Mouse (Mus musculus): ENCODE data around the gene Atp6v1g3. TPM values are rescaled to one million over a fixed set of nuclear protein-coding genes. Genes with fewer than 3 reads are reported as not detected.

Atp6v1g3 gene
- total and polyA plus RNA-seq, 2 experiments from 2014 or later, result not detected

DNA sequence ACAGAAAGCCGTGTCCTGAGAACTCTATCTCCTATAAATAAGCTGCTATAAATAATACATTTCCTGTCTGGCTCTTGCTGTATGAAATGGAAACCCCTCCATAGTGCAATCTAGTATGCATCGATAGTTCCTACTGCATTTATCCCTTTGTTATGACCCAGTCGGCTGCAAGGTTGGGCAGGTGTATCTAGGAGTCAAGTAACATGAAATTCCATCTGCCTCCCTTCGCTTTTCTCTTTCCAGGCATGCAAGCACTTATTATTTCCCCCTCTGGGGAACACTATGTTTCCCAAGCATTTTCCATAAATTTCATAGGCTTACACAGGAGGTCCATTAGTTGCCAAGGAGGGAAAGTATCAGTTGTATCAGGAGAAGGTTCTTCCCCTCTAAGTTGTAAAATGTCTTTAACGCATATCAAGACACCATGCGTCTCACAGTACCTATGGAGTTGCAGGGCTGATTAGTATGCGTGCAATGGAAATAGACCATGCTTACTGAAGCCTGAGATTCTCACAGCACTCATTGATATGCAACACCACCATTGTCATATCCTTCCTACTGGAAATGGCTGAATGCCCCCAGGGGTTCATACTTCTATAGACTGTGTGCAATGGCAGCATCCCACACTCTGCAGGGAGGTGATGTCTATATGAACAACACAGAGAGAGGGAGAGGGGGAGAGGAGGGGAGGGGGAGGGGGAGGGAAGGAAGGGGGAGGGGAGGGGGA is 26.9 kb upstream of the Atp6v1g3 start:
- H3K27me3 ChIP-seq (ENCODE audit: insufficient read depth, low read length), result no peaks in the 10 kb centered on the region
- H3K9ac ChIP-seq, result no peak overlapping the region
- no peak overlapping the region for H3K4me3 ChIP-seq (ENCODE audit: low read depth, low read length)
- no peak for TF ChIP-seq CTCF (IDR thresholded peaks at IDR 0.05; ENCODE audit: low read depth)
- no peaks in the 10 kb centered on the region for H3K9me3 ChIP-seq (ENCODE audit: low read length)
- no peaks in the 10 kb centered on the region for H3K36me3 ChIP-seq (ENCODE audit: insufficient read depth)
- no peak overlapping the region for H3K27ac ChIP-seq (ENCODE audit: low read depth, low read length)
- 78% methylated on average over 7 of the region's 7 CpGs for WGBS
- H3K4me1 ChIP-seq (ENCODE audit: insufficient read depth), result no peaks in the 10 kb centered on the region
- H3K4me2 ChIP-seq (ENCODE audit: low read depth), result no peak overlapping the region
- ATAC-seq (no peak), DNase-seq (no peak)

- H3K4me2 ChIP-seq (ENCODE audit: low read depth), result no peak overlapping the region
- no peak overlapping the region for H3K9ac ChIP-seq
- H3K36me3 ChIP-seq (ENCODE audit: insufficient read depth), result no peaks in the 10 kb centered on the region
- WGBS, result 92% methylated on average over 8 of the region's 8 CpGs
- DNase-seq, result no peak
- H3K27me3 ChIP-seq (ENCODE audit: insufficient read depth, low read length), result no peaks in the 10 kb centered on the region
- H3K9me3 ChIP-seq (ENCODE audit: low read length), result no peaks in the 10 kb centered on the region
- no peaks in the 10 kb centered on the region for H3K4me1 ChIP-seq (ENCODE audit: insufficient read depth)
- TF ChIP-seq CTCF (IDR thresholded peaks at IDR 0.05; ENCODE audit: low read depth), result no peak
- no peak for ATAC-seq
- no peak overlapping the region for H3K27ac ChIP-seq (ENCODE audit: low read depth, low read length)
- no peak overlapping the region for H3K4me3 ChIP-seq (ENCODE audit: low read depth, low read length)
Observed at GRCm38 (mm10) chr1:138247699-138248483, 25.6 kb upstream of the Atp6v1g3 start.

DNA sequence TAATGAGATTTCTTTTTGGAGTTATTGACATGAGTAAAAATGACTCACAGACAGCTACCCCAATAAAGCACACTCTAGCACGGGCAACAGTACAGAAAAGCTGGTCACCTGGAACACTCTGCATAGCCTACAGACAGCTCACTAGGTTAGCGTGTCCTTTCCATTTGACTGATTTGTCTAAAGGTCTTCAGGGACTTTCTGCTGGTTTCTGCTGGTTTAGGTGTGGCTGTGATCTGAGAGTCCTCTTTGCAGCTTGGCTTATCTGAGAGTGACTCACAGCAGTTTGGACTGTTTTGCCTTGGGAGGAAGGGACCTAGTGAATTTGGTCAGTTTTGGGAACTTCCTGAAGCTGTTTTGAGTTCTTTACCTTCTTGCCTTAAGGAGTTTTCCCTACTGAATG is 24.8 kb upstream of the Atp6v1g3 start:
- no peak for TF ChIP-seq CTCF (IDR thresholded peaks at IDR 0.05; ENCODE audit: low read depth)
- DNase-seq (no peak), ATAC-seq (no peak)
- Histone ChIP-seq H3K9ac (no peak overlapping the region), H3K4me1 (ENCODE audit: insufficient read depth) (no peaks in the 10 kb centered on the region), H3K9me3 (ENCODE audit: low read length) (no peaks in the 10 kb centered on the region), H3K27ac (ENCODE audit: low read depth, low read length) (no peak overlapping the region), H3K27me3 (ENCODE audit: insufficient read depth, low read length) (no peaks in the 10 kb centered on the region), H3K4me2 (ENCODE audit: low read depth) (no peak overlapping the region), H3K4me3 (ENCODE audit: low read depth, low read length) (no peak overlapping the region), H3K36me3 (ENCODE audit: insufficient read depth) (no peaks in the 10 kb centered on the region)
- WGBS, result 87% methylated on average over 2 of the region's 2 CpGs

DNA sequence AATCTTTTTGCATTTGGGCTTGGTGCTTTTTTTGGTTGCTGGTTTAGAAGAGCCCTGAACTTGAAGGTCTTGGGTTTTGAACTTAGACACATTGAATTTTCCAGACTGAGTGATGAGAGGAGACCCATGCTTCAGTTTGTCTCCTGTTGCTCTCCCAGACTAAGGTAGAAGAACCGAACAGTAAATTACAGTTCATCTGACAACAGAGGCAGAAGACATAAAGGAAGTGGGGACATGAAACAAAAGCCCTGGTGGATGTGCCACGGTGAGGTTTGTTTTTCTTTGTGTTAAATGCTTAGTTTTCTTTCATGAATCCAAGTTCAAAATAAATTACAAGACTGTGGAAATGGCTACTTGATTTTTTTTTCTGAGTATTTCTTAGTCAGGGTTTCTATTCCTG is 22.6 kb upstream of the Atp6v1g3 start:
- Histone ChIP-seq H3K9ac (no peak overlapping the region), H3K4me3 (ENCODE audit: low read depth, low read length) (no peak overlapping the region), H3K4me2 (ENCODE audit: low read depth) (no peak overlapping the region), H3K27me3 (ENCODE audit: insufficient read depth, low read length) (no peaks in the 10 kb centered on the region), H3K27ac (ENCODE audit: low read depth, low read length) (no peak overlapping the region), H3K9me3 (ENCODE audit: low read length) (no peaks in the 10 kb centered on the region), H3K4me1 (ENCODE audit: insufficient read depth) (no peaks in the 10 kb centered on the region), H3K36me3 (ENCODE audit: insufficient read depth) (no peaks in the 10 kb centered on the region)
- DNase-seq, result no peak
- TF ChIP-seq CTCF (IDR thresholded peaks at IDR 0.05; ENCODE audit: low read depth), result no peak
- WGBS, result 62% methylated on average over 2 of the region's 2 CpGs
- ATAC-seq, result no peak

GRCm38 (mm10) chr1:138256172-138256789 is 17.3 kb upstream of the Atp6v1g3 start:
- TF ChIP-seq CTCF (IDR thresholded peaks at IDR 0.05; ENCODE audit: low read depth), result no peak
- no peak overlapping the region for H3K27ac ChIP-seq (ENCODE audit: low read depth, low read length)
- ATAC-seq (no peak), DNase-seq (no peak)
- no peak overlapping the region for H3K4me3 ChIP-seq (ENCODE audit: low read depth, low read length)
- 82% methylated on average over 4 of the region's 4 CpGs for WGBS
- no peak overlapping the region for H3K9ac ChIP-seq
- no peaks in the 10 kb centered on the region for H3K36me3 ChIP-seq (ENCODE audit: insufficient read depth)
- no peak overlapping the region for H3K4me2 ChIP-seq (ENCODE audit: low read depth)
- no peaks in the 10 kb centered on the region for H3K4me1 ChIP-seq (ENCODE audit: insufficient read depth)
- no peaks in the 10 kb centered on the region for H3K9me3 ChIP-seq (ENCODE audit: low read length)
- no peaks in the 10 kb centered on the region for H3K27me3 ChIP-seq (ENCODE audit: insufficient read depth, low read length)

- H3K4me2 ChIP-seq (ENCODE audit: low read depth), result no peak overlapping the region
- ATAC-seq (no peak), DNase-seq (no peak)
- no peak overlapping the region for H3K9ac ChIP-seq
- H3K4me1 ChIP-seq (ENCODE audit: insufficient read depth), result no peaks in the 10 kb centered on the region
- H3K27ac ChIP-seq (ENCODE audit: low read depth, low read length), result no peak overlapping the region
- no peak overlapping the region for H3K4me3 ChIP-seq (ENCODE audit: low read depth, low read length)
- no peaks in the 10 kb centered on the region for H3K9me3 ChIP-seq (ENCODE audit: low read length)
- WGBS, result 81% methylated on average over 4 of the region's 4 CpGs
- no peaks in the 10 kb centered on the region for H3K36me3 ChIP-seq (ENCODE audit: insufficient read depth)
- TF ChIP-seq CTCF (IDR thresholded peaks at IDR 0.05; ENCODE audit: low read depth), result no peak
- H3K27me3 ChIP-seq (ENCODE audit: insufficient read depth, low read length), result no peaks in the 10 kb centered on the region
Observed at GRCm38 (mm10) chr1:138258758-138259157, 14.8 kb upstream of the Atp6v1g3 start.

DNA sequence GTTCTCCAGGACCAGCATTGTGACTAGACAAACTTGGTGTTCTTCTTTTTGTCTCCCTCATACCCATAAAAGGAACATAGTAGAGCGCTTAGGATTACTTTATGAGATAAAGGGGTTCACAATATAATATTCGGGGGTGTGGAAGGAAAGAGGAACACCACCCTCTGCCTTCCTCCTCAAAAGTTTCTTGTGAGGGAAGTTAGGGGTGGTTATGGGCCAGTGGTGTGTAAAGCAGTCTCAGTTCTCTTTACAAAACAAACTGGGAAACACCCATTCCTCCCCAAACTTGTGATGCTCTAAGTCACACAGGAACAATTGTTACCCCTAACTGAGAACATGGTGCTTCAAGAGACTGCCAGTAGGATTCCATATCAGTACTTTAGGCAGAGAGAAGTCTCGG is 12.0 kb upstream of the Atp6v1g3 start:
- Histone ChIP-seq H3K27me3 (ENCODE audit: insufficient read depth, low read length) (no peaks in the 10 kb centered on the region), H3K4me2 (ENCODE audit: low read depth) (no peak overlapping the region), H3K9ac (no peak overlapping the region), H3K36me3 (ENCODE audit: insufficient read depth) (no peaks in the 10 kb centered on the region), H3K4me3 (ENCODE audit: low read depth, low read length) (no peak overlapping the region), H3K9me3 (ENCODE audit: low read length) (no peaks in the 10 kb centered on the region), H3K4me1 (ENCODE audit: insufficient read depth) (no peaks in the 10 kb centered on the region), H3K27ac (ENCODE audit: low read depth, low read length) (no peak overlapping the region)
- 88% methylated on average over 3 of the region's 3 CpGs for WGBS
- TF ChIP-seq CTCF (IDR thresholded peaks at IDR 0.05; ENCODE audit: low read depth), result no peak
- DNase-seq (no peak), ATAC-seq (no peak)

Data from forebrain, postnatal 0 days (tissue).